Mouse (Mus musculus): ENCODE measurements around the gene Ptprb.

Gene Ptprb

DNA sequence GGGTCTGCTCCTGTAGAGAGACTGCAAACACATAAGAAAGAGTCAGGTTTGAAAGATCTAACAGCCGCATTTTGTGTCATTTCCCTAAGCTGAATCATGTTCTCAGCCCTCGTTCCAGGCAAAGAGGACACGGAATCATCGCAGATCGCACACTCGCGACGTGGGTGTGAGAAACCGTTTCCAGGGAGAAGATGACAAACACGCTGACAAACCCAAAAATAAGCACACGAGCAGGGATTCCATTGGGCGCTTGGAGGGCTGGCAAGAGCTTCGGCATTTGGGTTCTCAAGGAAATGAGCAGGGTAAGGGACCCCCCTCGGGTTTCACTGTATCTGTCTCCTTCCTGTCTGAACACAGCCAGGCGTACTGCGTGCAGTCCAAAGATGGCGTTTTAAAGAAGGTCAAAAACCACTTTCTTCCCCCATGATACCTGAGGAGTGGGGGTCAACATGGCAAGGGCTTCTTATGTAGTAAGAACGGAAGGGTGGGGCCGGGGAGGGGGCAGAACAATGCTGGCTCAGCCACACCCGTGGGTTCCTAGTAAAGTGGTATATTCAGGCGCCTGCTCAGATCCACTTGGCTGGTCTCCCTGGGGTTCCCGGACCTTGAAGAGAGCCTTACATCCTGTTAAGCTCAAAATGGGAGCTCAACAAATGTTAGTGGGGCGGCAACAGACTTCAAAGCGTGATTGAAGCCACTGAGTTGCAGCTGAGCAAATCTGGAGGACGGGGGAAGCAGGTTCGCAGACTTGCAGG, 152.9 kb downstream of the Ptprb start:
- peak; percentile 62 for DNase-seq

DNA sequence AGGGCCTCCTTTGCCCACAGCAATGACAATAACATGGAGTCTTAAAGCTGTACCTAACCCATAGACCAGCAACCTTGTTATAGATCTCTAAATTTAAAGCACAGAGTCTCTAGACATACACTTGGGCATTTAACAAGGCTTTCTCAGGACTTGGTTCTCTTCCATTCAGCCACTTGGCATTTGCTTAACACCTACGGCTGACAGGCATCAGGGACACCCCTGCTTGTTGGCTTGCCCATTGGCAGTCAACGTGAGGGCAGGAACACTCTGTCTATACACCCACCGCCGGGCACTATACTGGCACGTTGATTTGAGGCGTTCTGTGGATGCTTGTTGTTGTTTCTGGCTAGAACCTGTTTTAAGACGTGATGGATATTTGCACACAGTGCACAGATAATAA, 157.1 kb downstream of the Ptprb start:
- no peak for DNase-seq

DNA sequence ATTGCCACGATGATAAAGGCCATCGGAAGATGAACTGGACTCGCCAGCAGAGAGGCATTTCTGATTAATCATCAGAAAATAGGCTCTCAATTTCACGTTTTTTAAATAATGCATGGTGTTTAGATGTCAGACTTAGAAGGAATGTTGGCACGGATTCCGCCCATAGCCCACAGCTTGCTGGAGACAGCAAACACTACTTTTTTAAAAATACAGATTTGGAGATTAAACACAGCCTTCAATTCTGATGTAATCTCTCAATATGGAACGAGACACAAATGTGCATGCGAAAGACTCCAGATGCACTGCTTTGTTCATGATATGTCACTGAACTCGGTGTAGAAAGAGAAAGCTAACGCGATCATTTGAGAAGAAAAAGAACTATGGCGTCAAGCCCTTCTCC, 160.1 kb downstream of the Ptprb start:
- no peak for DNase-seq
